Mouse (Mus musculus) spleen, postnatal 4 days (tissue): ENCODE results near the gene Ccdc187.

Experiments
- DNase-seq, 2 experiments: peaks; one replicate each; pipeline ENCODE4 v3.0.0; 2022; ENCODE audit warnings: low spot score in 2 of 2

Gene Ccdc187

GRCm38 (mm10) chr2:26280594-26280993 is 13.8 kb downstream of the Ccdc187 start:
- DNase-seq = no peak

- DNase-seq = no peak
Measured at GRCm38 (mm10) chr2:26279712-26280111, 14.6 kb downstream of the Ccdc187 start.

- DNase-seq = no peak
Measured at GRCm38 (mm10) chr2:26273611-26274010, 20.7 kb downstream of the Ccdc187 start.

- no peak for DNase-seq
Measured at GRCm38 (mm10) chr2:26268216-26268615, 26.1 kb downstream of the Ccdc187 start.

GRCm38 (mm10) chr2:26266066-26266742 is 28.2 kb downstream of the Ccdc187 start:
- no peak for DNase-seq

- DNase-seq = no peak
Measured at GRCm38 (mm10) chr2:26265095-26265494, 29.3 kb downstream of the Ccdc187 start.

GRCm38 (mm10) chr2:26264646-26265045 is 29.7 kb downstream of the Ccdc187 start:
- no peak for DNase-seq

- peak in 1 of 2 experiments; percentile 55 for DNase-seq
Measured at GRCm38 (mm10) chr2:26257315-26258096, 36.9 kb downstream of the Ccdc187 start.

- DNase-seq = no peak
Measured at GRCm38 (mm10) chr2:26254816-26255215, 39.5 kb downstream of the Ccdc187 start.

GRCm38 (mm10) chr2:26252514-26253206 is 41.7 kb downstream of the Ccdc187 start:
- DNase-seq = no peak

- no peak for DNase-seq
Measured at GRCm38 (mm10) chr2:26247531-26247930, 46.8 kb downstream of the Ccdc187 start.

GRCm38 (mm10) chr2:26240841-26241240 is 53.5 kb downstream of the Ccdc187 start:
- DNase-seq = no peak

- DNase-seq = no peak
Measured at GRCm38 (mm10) chr2:26240330-26240729, 54.0 kb downstream of the Ccdc187 start.

GRCm38 (mm10) chr2:26237290-26237782 is 57.0 kb downstream of the Ccdc187 start, which contains the start of gene Qsox2:
Gene Qsox2 (minus strand): TSS chr2:26237525.
- peak; percentile 89 to 94 for DNase-seq

GRCm38 (mm10) chr2:26236681-26237289 is 57.6 kb downstream of the Ccdc187 start:
- no peak for DNase-seq

- DNase-seq = no peak
Measured at GRCm38 (mm10) chr2:26234771-26235170, 59.6 kb downstream of the Ccdc187 start.

GRCm38 (mm10) chr2:26234253-26234652 is 60.1 kb downstream of the Ccdc187 start:
- DNase-seq = no peak

- no peak for DNase-seq
Measured at GRCm38 (mm10) chr2:26231366-26231765, 63.0 kb downstream of the Ccdc187 start.

- no peak for DNase-seq
Measured at GRCm38 (mm10) chr2:26230253-26230652, 64.1 kb downstream of the Ccdc187 start.

GRCm38 (mm10) chr2:26227788-26228187 is 66.6 kb downstream of the Ccdc187 start:
- no peak for DNase-seq

- DNase-seq = no peak
Measured at GRCm38 (mm10) chr2:26225242-26225641, 69.1 kb downstream of the Ccdc187 start.

- no peak for DNase-seq
Measured at GRCm38 (mm10) chr2:26223961-26224360, 70.4 kb downstream of the Ccdc187 start.
